Mouse (Mus musculus): ENCODE data around the gene Crim1. TPM values are rescaled to one million over a fixed set of nuclear protein-coding genes. Genes with fewer than 3 reads are reported as not detected.
"Not testable (repeated sequence)": the region's sequence is repeated elsewhere in the genome, so short reads cannot be mapped to it uniquely, and the experiment has no call there.

Crim1 gene
- total RNA-seq, 4 experiments from 2014 or later = 84.5 to 97.9 (median 87.0) TPM

DNA sequence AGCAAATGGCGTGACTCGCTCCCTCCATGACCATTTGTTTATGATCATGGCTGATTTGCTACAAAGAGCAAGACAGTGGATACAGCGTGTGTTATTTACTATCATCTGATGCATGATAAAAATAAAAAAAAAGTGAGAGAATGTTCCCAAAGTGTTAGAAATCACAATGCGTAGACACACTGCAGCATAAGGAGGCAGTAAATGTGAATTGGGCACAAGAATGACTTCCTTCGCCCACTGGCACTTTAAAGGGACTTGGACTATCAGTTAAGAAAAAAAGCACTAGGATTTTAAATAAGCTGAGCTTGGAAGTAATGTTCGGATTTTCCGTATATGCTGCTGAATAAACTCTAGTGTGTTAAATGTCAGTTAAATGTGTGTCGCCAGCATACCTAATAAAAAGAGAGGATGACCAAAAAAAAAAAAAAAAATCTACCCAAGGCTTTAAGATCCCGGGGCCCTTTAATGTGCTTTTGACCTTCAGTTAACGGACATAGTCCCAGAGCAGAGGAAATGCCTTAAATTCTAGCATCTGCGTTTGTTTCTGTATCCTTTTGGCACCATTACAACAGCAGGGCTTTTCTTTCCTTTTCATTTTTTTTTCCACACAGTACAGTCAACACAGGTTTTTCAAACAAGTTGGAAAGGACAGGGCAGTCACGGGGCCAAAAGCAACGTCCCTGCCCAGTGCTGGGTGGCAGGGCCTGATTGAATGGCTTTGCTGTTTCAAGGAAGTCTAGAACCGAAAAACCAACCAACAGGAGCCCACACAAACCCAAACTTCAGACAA, 50.3 kb downstream of the Crim1 start:
- no peak for DNase-seq (ENCODE audit: low spot score in 2 of 2)

DNA sequence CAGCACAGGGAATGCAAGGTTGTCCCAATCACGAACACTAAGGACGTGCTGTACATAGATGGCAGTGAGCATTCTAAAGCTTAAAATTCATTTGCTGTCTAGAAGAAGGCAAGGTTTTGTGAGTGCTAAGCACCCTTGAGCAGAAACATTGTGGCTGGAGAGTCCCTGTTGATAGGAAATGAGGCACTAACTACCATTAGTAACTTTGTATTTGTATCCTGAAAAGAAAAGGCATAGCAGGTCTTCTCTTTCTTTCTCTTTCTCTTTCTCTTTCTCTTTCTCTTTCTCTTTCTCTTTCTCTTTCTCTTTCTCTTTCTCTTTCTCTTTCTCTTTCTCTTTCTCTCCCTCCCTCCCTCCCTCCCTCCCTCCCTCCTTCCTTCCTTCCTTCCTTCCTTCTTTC, 53.5 kb downstream of the Crim1 start:
- DNase-seq (ENCODE audit: low spot score in 2 of 2) = not testable (repeated sequence)

DNA sequence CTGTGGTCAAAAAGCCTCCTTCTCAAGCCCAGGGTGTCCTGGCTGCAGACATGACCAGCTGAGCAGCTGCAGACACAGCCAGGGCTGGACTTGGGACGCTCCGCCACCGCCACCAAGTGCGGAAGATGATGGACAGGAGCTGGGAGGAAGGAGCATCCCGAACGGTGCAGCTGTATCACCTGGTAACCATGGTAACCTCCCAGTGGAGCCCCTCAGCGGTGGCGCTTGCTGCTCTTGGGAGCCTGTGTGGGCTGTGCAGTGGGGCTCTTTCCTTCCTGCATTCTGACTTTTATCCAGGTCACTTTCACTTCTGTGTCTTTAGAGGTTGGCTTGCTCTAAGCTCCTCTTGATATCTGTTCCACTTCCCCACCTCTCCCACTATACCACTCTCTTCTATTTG, 54.2 kb downstream of the Crim1 start:
- DNase-seq (ENCODE audit: low spot score in 2 of 2) = no peak

DNA sequence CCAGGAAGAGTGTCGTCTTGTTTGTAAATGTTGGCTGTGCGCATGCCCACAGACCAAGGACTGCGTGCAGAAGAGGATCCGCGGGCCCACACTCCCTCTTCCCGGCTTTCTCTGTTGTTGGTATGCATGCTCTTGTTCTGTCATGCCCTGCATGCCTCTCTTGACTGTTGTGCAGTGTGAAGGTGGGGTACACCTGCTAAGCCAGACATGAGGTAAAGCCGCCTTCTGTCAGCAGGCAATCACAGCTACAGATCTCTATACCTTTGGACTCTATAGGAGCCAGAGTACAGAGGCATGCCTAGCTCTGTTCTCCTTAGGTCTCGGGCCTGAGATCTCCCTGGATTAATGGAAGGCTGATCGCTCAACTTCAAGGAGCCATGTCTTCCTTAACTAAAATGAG, 55.7 kb downstream of the Crim1 start:
- DNase-seq (ENCODE audit: low spot score in 2 of 2) = no peak

DNA sequence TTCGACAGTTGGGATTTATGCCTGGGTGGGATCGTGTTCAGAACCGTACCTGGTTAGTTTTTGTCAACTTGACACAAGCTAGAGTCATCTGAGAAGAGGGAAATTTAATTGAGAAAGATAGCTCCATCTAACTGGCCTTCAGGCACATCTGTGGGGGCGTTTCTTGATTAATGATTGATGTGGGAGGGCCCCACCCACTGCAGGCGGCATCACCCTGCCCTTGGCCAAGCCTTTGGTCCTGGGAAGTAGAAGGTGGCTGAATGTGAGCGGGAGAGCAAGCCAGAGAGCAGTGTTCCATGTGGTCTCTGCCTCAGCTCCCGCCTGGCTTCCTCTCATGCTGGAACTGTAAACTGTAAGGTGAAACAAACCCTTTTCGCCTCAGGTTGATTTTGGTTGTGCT, 56.5 kb downstream of the Crim1 start:
- no peak for DNase-seq (ENCODE audit: low spot score in 2 of 2)

DNA sequence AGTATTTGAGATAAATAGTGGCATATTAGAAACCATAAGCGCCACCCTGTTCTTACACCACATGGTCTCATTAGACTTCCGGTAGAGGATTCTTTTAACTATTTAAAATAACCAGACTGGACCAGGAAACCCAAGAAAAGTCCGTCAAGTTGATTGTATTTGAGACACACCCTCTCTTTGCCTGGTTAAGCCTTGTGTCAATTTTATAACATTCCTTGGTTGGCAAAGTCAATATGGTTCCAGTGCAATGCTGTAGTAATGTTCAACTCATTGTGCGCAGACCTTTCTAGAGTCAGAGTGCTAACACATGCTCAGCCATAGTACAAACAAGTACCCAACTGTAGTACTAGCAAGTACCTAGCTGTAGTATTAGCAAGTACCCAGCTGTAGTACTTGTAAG, 61.6 kb downstream of the Crim1 start:
- DNase-seq (ENCODE audit: low spot score in 2 of 2) = no peak

DNA sequence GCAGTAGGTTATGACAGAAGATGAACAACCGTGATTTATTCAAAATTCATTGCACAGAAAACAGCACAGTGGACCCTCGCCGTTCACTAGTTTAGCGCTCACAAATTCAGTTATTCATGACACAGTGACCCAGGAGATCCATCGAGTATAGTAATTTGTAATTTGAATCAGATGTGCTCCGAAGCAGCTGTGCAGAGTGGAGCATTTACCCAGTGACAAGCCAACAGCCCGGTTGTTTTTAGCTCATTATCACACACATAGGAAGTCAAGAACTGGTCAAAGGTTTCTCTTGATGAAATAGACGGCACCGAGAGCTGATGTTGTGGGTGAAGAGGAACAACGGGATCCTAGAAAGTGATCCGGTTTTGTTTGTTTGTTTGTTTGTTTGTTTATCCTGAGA, 64.1 kb downstream of the Crim1 start:
- no peak for DNase-seq (ENCODE audit: low spot score in 2 of 2)

DNA sequence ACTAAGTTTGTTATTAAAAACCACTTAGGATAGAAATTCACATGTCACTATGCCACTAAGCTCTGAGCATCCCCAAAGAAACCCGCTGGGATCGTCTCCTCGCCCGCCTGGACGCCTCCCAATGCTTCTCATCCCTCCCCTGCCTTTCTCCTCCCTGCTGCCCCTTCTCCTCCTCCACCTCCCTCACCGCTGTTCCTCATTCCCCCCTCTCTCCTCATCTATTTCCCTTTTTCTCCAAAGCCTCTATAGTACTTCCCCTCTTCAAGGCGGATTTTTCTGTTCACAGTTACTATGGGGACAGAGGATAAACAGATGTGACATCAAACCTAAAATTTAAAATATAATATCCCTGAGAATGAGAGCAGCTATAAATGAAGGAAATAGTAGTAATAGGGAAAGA, 65.1 kb downstream of the Crim1 start:
- DNase-seq (ENCODE audit: low spot score in 2 of 2) = no peak

DNA sequence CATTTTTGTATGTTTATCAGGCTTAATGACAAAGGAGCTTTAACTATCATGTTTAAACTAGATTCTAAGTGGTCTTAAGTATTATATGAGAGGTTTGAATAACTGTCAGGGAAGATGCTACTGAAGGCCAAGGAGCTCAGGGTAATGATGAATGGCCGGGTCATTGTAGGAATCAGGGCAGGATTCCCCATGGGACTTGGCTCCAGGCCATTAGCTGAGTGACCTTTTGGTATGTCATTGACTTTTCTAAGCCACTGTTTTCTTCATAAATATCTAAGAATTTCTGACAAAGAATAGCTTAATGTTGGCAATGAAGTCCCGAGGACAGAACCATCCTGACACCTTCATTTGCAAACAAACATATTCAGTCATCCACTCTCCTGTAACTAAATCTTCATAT, 66.2 kb downstream of the Crim1 start:
- no peak for DNase-seq (ENCODE audit: low spot score in 2 of 2)

DNA sequence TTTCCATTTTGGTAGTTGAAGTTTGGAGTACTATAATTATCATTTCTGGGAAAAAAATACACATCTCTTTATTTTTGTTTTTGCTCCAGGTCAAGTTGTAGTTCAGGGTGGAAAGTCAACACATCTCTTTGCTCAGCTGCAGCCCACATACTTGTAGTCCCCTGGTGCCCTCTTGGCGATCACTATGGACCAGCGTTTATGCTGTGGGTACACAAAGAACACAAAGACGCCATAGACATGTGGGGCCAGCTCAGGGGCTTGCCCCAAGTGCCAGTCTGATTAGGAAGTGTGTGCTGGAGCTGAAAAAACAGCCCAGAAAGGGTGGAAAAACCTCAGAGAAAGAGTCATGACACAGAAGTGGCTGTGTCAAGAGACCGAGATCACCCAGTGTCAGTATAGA, 68.5 kb downstream of the Crim1 start:
- no peak for DNase-seq (ENCODE audit: low spot score in 2 of 2)

DNA sequence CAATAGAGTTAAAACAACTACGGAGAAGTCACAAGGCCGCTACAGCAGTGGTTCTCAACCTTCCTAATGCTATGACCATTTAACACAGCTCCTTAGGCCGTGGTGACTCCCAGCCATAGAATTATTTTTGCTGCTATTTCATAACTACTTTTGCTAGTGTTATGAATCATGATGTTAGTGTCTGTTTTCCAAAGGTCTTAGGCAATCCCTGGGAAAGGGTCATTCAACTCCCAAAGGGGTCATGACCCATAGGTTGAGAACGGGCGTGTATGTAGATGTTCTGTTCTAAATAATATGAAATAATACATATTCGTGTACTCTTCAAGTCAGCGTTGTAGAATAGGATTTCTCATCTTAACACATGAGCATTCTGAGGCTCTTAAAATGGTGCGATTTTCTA, 69.3 kb downstream of the Crim1 start:
- no peak for DNase-seq (ENCODE audit: low spot score in 2 of 2)

DNA sequence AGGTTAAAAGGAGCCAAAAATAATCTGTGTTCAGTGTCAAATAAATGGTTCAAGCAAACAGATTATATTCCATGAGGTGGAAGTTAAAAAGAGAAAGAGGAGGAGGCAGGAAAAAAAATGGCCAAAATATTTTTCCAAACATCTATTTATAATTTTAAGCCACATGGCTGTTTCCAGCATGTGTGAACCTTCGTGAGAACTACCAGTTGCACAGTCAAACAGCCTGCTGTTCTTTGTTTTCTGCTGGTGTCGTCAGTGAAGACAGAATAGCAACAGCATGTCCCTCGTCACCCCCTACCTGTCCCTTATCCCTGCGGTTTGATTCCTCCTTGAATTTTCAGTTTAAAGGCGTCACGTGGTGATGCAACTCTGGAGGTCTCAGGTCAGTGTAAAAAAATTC, 70.0 kb downstream of the Crim1 start:
- no peak for DNase-seq (ENCODE audit: low spot score in 2 of 2)

DNA sequence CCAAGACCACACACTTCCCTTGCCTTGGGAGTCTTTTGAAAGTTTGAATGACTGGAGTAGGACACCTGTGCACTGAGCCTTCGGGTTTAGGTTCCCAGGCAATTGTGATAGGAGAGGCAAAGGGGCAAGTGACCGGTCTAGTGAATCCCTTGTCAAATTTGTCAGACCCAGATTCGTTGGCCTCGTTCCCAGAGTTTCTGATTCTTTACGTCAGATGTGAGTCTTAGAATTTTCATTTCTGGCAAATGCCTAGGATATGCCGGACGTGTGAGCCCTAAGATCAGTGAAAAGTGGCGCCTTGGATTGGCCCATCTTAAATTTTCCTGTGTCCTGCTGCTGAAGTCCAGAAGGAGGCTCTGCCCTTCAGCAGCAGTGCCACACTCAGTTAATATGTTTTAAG, 71.7 kb downstream of the Crim1 start:
- DNase-seq (ENCODE audit: low spot score in 2 of 2) = no peak

DNA sequence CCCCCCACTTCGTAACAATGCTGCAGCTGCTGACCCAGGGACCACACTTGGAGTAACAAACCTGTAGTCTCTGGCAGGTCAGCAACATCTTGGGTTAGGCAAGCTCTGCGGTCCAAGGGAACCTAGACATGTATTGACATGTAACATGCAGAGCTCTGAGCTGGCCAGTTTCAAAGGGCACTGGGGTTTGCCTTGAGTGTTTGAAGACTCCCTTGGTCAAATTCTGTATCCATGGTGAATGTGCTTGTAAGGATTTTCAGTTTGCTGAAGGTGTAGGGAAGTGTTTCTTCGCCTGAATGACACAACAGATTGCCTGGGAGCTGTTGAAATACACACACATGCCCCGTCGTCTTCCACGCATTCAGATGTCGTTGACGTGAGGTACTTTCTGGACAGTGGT, 72.1 kb downstream of the Crim1 start:
- no peak for DNase-seq (ENCODE audit: low spot score in 2 of 2)

DNA sequence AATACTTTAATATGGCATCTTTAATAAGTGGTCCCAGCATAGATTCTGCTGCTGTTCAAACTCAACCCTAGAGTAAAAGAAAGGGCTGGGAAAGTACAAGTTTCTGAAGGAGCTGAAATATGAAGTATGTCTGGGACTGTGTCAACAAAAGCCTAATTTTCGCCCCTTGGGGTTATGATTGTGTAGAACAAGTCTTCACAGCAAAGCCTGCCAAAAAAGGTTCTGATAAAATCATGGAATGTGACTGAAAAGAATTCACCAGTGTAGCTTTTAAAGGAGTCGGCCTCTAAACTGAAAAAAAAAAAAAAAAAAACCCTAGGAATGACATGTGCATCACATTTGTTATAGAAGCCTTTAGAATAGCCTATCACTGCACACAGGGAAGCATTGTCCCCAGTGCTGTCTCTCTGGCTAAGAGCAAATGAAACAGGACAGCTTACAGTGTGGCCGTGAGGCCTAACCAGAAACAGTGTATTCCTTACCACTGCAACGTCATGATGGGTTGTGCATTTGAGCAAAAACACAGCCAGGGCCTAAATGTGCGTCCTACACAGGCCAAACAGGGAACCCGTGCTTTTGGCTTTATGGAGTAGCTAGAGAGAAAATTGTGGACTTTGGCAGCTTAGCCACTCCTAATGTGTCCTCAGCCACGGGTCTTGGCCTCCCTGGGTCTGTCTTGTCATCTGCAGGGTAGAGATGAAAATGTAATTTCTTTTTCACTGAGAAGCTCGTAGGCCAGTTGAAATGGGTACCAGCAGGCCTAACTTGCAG, 72.8 kb downstream of the Crim1 start:
- DNase-seq (ENCODE audit: low spot score in 2 of 2) = no peak

DNA sequence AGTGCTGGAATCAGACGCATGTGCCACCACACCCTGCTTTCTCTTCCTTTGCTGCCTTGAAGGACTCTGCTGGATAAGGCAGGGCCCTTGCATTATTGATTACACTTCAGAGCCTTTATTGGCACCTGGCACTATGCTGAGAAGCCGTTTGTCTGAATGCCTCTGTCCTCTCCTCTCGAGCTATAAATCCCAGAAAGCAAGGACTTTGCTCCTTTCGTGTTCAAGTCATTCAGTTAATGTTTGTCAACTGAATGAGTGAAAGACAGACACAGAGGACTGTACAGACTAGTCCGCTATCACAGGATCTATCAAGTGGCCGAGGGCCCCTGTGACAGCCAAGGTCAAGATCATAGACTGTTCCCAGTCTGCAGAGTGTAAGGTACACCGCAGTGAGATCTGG, 73.8 kb downstream of the Crim1 start:
- no peak for DNase-seq (ENCODE audit: low spot score in 2 of 2)

DNA sequence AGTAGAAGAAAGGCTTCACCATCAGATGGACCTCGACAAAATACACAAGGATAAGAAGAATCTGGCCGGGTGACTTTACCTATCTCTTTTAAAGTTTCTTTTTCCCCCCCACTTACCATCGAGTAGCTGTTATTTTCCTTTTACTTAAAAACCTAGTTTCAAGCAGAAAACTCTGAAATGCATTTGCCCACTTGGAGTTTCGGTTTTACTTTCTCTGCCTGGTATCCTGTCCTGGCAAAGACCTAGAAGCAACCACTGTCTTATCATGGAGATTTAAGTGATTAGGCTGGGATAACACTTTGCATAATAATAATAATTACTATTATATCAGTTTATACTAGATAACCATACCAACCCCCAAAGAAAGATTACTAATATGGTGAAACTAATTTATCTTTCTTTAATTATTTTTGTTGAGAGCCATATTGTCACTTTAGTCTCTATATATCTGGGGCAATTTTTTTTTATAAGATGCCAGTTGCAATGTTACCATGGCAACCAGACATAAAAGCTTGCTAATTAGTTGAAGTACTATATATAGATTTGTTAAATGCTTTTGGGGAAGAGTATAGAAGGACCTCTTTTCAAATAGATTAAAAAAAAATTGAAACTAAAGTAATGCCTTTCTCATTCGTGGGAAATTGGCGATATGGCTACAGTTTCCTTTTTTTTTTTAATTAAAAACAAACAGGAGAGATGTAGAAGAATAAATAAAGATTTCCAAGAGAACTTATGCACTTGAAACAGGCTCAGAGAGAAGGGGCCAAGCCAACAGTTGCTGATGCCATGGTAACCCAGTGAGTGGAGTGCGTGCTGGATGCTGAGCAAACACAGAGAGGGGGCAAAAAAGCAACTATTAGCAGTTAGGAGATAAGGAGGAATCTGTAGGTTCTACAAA, 74.8 kb downstream of the Crim1 start:
- no peak for DNase-seq (ENCODE audit: low spot score in 2 of 2)

DNA sequence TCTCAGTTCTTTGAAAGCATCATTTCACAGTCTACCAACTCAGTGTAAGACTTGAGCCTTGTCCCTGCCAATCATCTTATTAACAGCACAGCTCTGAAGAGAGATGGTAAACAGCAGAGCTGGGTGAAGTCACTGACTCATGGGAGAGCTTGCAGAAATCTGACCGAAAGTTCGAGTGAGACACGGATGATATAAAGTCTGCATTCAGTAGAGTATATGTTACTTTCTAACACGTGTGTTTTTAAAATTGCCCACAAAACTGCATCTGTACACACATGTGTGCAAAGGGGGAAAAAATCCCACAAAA, 75.4 kb downstream of the Crim1 start:
- DNase-seq (ENCODE audit: low spot score in 2 of 2) = no peak

DNA sequence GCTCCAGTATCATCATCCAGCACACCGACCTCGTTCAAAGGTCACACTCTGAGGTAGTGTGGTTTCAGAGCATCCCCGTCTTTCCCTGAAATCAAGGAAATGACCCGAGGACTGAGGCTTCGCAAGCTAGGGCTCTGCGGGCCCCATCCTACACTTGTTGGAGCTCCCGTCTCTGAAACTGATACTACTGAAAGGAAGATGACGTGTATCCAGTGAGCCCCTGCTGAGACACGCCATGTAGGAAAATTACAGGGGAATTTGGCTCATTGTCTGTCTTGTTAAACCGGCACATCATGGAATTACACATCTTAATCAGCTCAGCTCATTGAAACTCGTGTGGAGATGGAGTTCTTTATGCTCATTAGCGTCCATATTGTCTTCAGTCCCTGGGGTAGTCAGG, 79.1 kb downstream of the Crim1 start:
- no peak for DNase-seq (ENCODE audit: low spot score in 2 of 2)

DNA sequence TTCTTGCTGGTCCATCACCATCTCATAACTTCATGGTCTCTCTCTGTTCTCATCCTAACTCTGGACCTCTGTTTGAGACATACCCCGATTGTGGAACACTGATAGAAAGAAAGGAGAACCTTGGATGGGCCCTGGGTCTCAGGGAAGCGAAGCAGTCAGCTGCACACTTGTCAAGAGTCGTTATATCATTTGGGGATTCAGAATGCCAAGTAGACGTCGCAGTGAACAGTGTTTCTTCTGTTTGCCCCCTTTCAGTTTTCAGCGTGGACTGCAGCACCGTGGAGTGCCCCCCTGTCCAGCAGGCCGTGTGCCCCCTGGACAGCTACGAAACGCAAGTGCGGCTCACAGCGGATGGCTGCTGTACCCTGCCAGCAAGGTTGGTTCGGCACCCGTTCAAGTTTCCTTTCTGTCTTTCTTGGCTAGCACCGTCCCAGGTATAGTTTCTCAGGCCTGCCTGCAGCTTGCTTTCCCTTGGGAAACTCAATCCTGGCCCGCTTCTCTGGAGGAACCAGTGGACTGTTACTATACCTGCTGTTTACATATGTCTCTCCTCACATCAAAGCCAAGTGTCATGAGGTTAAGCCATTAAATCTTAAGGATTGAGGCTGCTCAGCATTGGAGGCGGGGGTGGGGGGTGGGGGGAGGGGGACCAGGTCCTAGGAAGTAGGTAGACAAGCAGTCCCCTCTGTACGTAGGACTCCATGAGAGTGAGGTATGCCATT, 81.1 kb downstream of the Crim1 start:
- no peak for DNase-seq (ENCODE audit: low spot score in 2 of 2)

DNA sequence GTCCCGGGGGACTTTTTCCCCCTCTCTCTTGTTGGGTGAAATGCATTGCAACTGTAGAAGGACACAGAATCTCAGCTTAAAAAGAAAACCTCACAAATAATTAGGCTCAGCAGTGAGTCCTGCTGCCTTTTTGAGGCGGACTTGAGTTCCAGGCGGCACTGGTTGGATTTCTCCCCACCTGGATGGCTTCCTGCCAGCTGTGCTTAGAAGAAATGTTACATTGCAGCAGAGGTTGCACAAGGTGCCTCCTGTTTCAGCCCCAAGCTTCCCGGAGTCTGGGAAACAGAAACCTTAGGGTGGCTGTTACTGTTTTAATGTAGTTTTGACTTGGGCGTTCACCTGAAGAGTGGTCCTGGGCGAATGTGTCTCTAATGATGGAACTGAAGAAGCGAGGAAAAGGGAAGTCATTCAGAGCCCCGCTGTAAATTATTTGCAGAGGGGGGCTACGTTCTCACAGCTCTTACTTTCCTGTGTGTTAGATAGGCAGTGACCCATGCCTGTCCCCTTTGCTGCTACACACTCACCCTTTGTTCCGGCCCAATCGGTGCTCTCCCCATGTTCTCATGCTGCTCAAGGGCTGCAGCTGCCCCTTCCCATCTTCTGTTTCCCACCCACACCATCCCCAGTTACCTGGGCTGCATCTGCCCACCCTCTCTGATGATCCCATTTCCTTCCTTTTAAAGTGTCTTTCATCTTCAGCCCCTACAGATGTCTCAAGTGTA, 83.4 kb downstream of the Crim1 start:
- DNase-seq (ENCODE audit: low spot score in 2 of 2) = no peak

Data from left cerebral cortex, adult 8-10 months (tissue).